Mouse (Mus musculus) liver, embryonic 11.5 days (tissue): ENCODE data around the gene Xlr3c. TPM values are rescaled to one million over a fixed set of nuclear protein-coding genes. Genes with fewer than 3 reads are reported as not detected.
"Not testable (repeated sequence)": the region's sequence is repeated elsewhere in the genome, so short reads cannot be mapped to it uniquely, and the experiment has no call there.

ENCODE experiments used
- ATAC-seq: fragments of 200-750 bp; cut with Nextera tagmentation; replicated peaks from 2 replicates; pipeline ENCODE4 v1.8.0; 2017; ENCODE audit warnings: moderate number of reproducible peaks, mild to moderate bottlenecking, moderate TSS enrichment, moderate library complexity; ENCODE audit not compliant: low FRiP score
- DNase-seq: peaks from one replicate; pipeline ENCODE4 v3.0.0-alpha.2; 2017; ENCODE audit warnings: low spot score
- H3K27ac ChIP-seq: fragments of 300-500 bp; sonication (generic); 2 replicates; pipeline ENCODE4 v1.5.1; 2014; ENCODE audit warnings: mild to moderate bottlenecking, low read depth, low read length, control low read depth
- H3K27me3 ChIP-seq: fragments of 300-500 bp; sonication (generic); replicated peaks from 2 replicates; pipeline ENCODE4 v1.6.1; 2014; ENCODE audit warnings: low read length, mixed read lengths; ENCODE audit not compliant: control insufficient read depth, insufficient read depth
- H3K36me3 ChIP-seq: fragments of 300-500 bp; sonication (generic); 2 replicates; pipeline ENCODE4 v1.6.1; 2014; ENCODE audit warnings: mild to moderate bottlenecking, low read length, moderate library complexity, mixed read lengths; ENCODE audit not compliant: control insufficient read depth, insufficient read depth
- H3K4me1 ChIP-seq: fragments of 300-500 bp; sonication (generic); replicated peaks from 2 replicates; pipeline ENCODE4 v1.6.1; 2014; ENCODE audit warnings: low read length, mixed read lengths; ENCODE audit not compliant: control insufficient read depth, insufficient read depth
- H3K4me2 ChIP-seq: fragments of 300-500 bp; sonication (generic); 2 replicates; pipeline ENCODE4 v1.6.1; 2014; ENCODE audit warnings: mild to moderate bottlenecking, control low read depth, moderate library complexity
- H3K4me3 ChIP-seq: fragments of 300-500 bp; sonication (generic); 2 replicates; pipeline ENCODE4 v1.5.1; 2014; ENCODE audit warnings: low read depth, low read length, control low read depth
- H3K9ac ChIP-seq: fragments of 300-500 bp; sonication (generic); 2 replicates; pipeline ENCODE4 v1.6.1; 2014; ENCODE audit warnings: low read depth, low read length, control low read depth
- H3K9me3 ChIP-seq: fragments of 300-500 bp; sonication (generic); 2 replicates; pipeline ENCODE4 v1.6.1; 2016; ENCODE audit warnings: low read length, inconsistent platforms, mixed read lengths; ENCODE audit not compliant: control insufficient read depth
- WGBS: fragments of 180-500 bp; shearing (Covaris S2); extraction: QIAGEN DNeasy Blood & Tissue Kit; methylation state at CpG from one replicate; pipeline ENCODE4 v1.1.7; 2014; 5-methylcytosine and 5-hydroxymethylcytosine counted together
- polyA plus RNA-seq: library from polyadenylated mRNA; unstranded; fragments of >200 nt; fragmentation: Nextera tagmentation; extraction: Ambion mirVana; gene quantifications from 2 replicates; pipeline ENCODE4 v1.2.1, GENCODE M21; 2014

Xlr3c gene
- polyA plus RNA-seq, 1 experiment from 2014 or later = not detected

DNA sequence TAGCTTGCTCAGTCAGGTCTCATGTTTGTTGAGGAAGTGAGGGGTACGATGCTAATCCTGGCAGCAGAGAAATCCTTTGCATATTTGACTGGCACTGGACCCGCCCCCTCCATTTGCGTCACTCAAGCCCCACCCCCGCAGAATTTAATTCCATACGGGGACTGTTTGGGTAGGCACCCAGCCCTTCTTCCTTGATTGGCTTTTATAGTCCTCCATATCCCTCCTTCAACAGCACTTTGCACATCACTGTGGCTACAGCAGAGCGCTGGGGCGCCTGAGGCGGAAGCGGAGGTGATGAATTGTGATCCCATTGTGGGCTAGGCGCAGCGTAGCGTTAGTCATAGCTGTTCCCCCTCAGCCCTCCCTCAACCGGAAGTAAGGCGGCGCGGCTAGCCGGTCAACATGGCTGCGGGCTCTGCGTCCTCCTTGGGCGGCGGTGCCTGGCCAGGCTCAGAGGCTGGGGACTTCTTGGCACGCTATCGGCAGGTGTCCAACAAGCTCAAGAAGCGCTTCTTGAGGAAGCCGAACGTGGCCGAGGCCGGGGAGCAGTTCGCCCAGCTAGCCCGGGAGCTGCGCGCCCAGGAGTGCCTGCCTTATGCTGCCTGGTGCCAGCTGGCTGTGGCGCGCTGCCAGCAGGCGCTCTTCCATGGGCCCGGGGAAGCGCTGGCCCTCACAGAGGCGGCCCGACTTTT lies 37.1 kb downstream of the Xlr3c start, which contains the start of gene F8a:
TSS of gene F8a (plus strand) at position 378 of the 692 bp plus-strand sequence.
- WGBS = 16% methylated on average over 39 of the region's 39 CpGs
- Histone ChIP-seq H3K4me3 (peak within 1 kb of the TSS; percentile 66), H3K27ac (peak within 1 kb of the TSS; percentile 48), H3K9ac (peak within 1 kb of the TSS; percentile 72), H3K4me1 (peaks cover 3% of the 10 kb centered on the region; the same call in 1 of the 2 replicates), H3K36me3 (no peaks in the 10 kb centered on the region), H3K27me3 (peaks cover 9% of the 10 kb centered on the region), H3K4me2 (peak within 1 kb of the TSS; percentile 90), H3K9me3 (no peaks in the 10 kb centered on the region)
- ATAC-seq (peak; percentile 95), DNase-seq (peak; percentile 77)

DNA sequence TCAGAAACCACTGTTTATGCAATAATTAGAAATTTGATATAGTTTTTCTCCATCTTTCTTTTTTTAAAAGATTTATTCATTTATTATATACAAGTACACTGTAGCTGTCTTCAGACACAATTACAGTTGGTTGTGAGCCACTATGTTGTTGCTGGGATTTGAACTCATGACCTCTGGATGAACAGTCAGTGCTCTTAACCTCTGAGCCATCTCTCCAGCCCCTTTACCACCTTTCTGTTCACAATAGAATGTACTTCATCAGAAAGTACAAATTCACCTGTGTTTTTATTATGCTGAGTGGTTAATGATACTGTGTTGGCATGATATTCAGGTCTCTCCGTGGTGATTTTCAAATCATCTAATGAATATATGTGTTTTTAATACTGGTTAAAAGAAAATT lies 39.8 kb downstream of the Xlr3c start:
- DNase-seq = no peak
- 36% methylated on average over 1 of the region's 1 CpGs for WGBS

DNA sequence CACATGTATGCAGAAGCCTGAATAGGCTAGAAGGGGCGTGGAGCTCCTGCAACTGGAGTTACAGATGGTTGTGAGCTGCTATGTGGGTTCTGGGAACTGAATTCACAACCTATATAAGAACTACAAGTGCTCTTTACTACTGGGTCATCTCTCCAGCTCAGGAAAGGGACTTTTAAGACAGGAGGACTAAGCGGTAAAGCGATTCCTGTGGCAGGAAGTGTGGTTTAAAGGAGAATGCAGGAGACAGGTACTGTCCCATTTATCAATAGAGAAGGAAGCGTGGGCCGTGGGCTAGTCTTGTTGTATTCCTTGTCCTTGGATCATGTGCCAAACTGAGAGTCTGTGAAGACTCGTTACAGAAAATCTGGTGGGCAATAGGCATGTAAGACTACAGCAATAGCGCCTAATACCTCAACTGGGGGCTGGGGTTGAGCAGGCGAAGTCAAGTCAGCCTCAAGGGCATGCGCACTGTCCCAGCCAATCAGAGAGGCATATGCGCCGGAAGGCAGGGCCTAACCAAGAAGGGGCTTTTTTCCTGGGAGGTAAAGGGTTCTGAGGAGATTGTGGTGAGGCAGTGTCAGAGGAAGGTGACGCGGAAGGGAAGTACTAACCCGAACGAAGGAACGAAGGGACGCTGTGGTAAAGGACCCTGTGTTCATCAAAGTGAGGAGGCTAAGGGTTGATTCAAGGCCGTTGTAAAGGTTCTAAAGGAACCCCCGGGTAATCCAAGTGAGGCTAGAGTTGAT lies 51.2 kb downstream of the Xlr3c start, which contains the start of gene Xlr4b:
TSS of gene Xlr4b (plus strand) at position 515 of the 746 bp plus-strand sequence.
- H3K27me3 ChIP-seq, H3K36me3 ChIP-seq, DNase-seq, H3K9me3 ChIP-seq, H3K27ac ChIP-seq, H3K9ac ChIP-seq, H3K4me1 ChIP-seq, ATAC-seq, H3K4me2 ChIP-seq, H3K4me3 ChIP-seq: not testable (repeated sequence)
- 59% methylated on average over 12 of the region's 19 CpGs for WGBS

More for the DNA sequence above, 39.8 kb downstream of the Xlr3c start:
- Histone ChIP-seq H3K27me3 (peaks cover 9% of the 10 kb centered on the region), H3K27ac (no peak overlapping the region), H3K9me3 (no peaks in the 10 kb centered on the region), H3K4me1 (peaks cover 3% of the 10 kb centered on the region; the same call in 1 of the 2 replicates), H3K9ac (no peak overlapping the region), H3K36me3 (no peaks in the 10 kb centered on the region), H3K4me3 (no peak overlapping the region), H3K4me2 (no peak overlapping the region)
- ATAC-seq = no peak

Other genes with a start within 250 kb of the Xlr3c start
- not detected in 2 replicates for gene Pnma5, start 228.3 kb downstream of the Xlr3c start, polyA plus RNA-seq
- not detected in 2 replicates for gene Pnma3, start 200.6 kb downstream of the Xlr3c start, polyA plus RNA-seq
- gene Xlr4a, start 182.9 kb downstream of the Xlr3c start, polyA plus RNA-seq = 1.2 and 1.9 TPM in 2 replicates
- gene Xlr3a, start 168.3 kb downstream of the Xlr3c start, polyA plus RNA-seq = 4.3 and 4.5 TPM in 2 replicates
- gene Gm14685, start 148.3 kb downstream of the Xlr3c start, polyA plus RNA-seq = 0.13 TPM in 1 of 2 replicates, not detected in the other
- not detected in 2 replicates for gene Xlr5b, start 116.6 kb downstream of the Xlr3c start, polyA plus RNA-seq
- not detected in 2 replicates for gene DXBay18, start 115.9 kb downstream of the Xlr3c start, polyA plus RNA-seq
- not detected in 2 replicates for gene Spin2d, start 88.4 kb downstream of the Xlr3c start, polyA plus RNA-seq
- gene Xlr3b, start 73.2 kb downstream of the Xlr3c start, polyA plus RNA-seq = 5.2 and 8.1 TPM in 2 replicates
- gene Xlr4b, start 51.1 kb downstream of the Xlr3c start, polyA plus RNA-seq = 3.3 and 3.8 TPM in 2 replicates
- gene F8a, start 37.1 kb downstream of the Xlr3c start, polyA plus RNA-seq = 6.2 and 6.5 TPM in 2 replicates
- gene Xlr4c, start 22.3 kb downstream of the Xlr3c start, polyA plus RNA-seq = 0.53 and 1.2 TPM in 2 replicates
- not detected in 2 replicates for gene Xlr5a, start 27.6 kb upstream of the Xlr3c start, polyA plus RNA-seq
- gene Xlr5c, start 27.6 kb upstream of the Xlr3c start, polyA plus RNA-seq = not detected in 2 replicates
- gene Gm45015, start 71.5 kb upstream of the Xlr3c start, polyA plus RNA-seq = not detected in 2 replicates
- 8.4 TPM in 2 replicates for gene Zfp275, start 77.2 kb upstream of the Xlr3c start, polyA plus RNA-seq
- gene Gm18336, start 133.3 kb upstream of the Xlr3c start, polyA plus RNA-seq = not detected in 2 replicates
- gene Zfp92, start 145.7 kb upstream of the Xlr3c start, polyA plus RNA-seq = 0.06 TPM in 1 of 2 replicates, not detected in the other
- gene Trex2, start 170.0 kb upstream of the Xlr3c start, polyA plus RNA-seq = not detected in 2 replicates
- 66.2 and 67.8 TPM in 2 replicates for gene Haus7, start 193.7 kb upstream of the Xlr3c start, polyA plus RNA-seq
- 21.5 and 22.9 TPM in 2 replicates for gene Bgn, start 218.2 kb upstream of the Xlr3c start, polyA plus RNA-seq
- gene Atp2b3, start 237.7 kb upstream of the Xlr3c start, polyA plus RNA-seq = 0.09 and 0.10 TPM in 2 replicates